Mouse (Mus musculus): ENCODE measurements at regions not wholly inside any gene's neighbourhood (a gene's known extent, or its start where the extent isn't known, plus 50 kb on each side); places are given as distances from the start of the nearest gene placed in this dataset.
A peak's percentile ranks its signal among the peaks of the same experiment; 100 is the strongest.
"Not testable (repeated sequence)": the region's sequence is repeated elsewhere in the genome, so short reads cannot be mapped to it uniquely, and the experiment has no call there.

DNA sequence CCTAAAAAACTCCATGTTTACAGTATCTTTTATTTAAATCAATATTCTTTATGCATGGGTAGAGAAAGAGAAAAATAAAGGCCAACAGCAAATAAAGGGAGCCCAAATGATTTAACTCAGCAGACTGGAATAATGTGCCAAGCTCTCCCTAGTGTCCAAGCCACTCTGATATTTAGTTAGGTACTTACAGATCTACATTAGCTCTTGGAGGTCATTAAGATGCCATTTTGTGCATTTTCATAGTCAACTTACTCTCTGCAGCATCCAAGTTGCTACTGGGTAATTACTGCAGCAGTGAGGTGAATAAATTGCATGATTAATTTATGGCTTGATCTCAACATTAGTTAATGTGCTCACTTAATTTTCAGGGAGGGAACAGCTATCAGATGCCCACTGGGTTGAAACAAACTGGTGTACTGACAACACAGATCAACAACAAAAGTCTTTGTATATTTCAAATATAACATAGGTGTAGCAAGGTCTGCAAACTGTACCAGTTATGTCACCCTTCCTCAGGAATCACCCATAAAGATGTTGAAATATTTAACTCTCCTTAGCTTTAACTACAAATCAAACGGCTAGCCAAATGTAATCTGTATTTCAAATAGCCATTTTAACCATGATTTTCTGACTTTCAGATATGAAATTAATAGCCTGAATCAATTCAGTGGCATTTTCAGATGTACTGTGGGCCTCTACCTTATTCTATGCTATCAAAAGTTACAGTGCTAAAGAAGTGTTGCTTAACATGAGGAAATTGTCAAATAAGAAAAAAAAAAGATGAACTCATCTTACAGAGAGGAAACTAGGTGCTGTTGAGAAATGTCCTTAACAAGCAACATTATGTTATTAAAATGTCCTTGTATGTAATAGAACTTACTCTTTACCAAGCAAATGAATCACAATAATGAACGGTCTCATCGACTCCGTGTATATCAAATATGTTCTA is 163.8 kb upstream of the Hapln1 start:
- Histone ChIP-seq H3K4me3 (ENCODE audit: low read depth, low read length) (no peak overlapping the region), H3K27me3 (ENCODE audit: insufficient read depth, low read length) (no peaks in the 10 kb centered on the region), H3K27ac (ENCODE audit: low read depth) (no peak overlapping the region), H3K4me1 (ENCODE audit: insufficient read depth) (no peaks in the 10 kb centered on the region), H3K9ac (no peak overlapping the region), H3K4me2 (no peak overlapping the region), H3K36me3 (ENCODE audit: insufficient read depth) (no peaks in the 10 kb centered on the region), H3K9me3 (ENCODE audit: low read depth, low read length) (no peaks in the 10 kb centered on the region)
- DNase-seq (no peak), ATAC-seq (ENCODE audit: insufficient read depth) (no peak)
- 82% methylated on average over 4 of the region's 4 CpGs for WGBS
- no peak for TF ChIP-seq CTCF (IDR thresholded peaks at IDR 0.05; ENCODE audit: low read depth)

DNA sequence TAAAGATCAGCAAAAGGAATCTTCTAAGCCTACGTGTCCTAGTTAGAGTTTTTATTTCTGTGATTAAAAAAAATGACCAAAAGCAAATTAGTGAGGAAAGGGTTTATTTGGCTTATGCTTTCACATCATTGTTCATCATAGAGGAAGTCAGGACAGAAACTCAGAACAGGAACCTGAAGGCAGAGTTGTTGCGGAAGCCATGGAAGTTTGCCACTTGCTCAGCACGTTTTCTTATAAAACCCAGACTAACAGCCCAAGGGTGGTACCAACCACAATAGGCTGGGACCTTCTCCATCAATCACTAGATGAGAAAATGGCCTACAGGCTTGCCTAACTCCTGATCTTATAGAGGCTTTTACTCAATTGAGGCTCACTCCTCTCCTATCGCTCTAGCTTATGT is 161.2 kb upstream of the Hapln1 start:
- H3K9me3 ChIP-seq (ENCODE audit: low read depth, low read length) = no peaks in the 10 kb centered on the region
- H3K9ac ChIP-seq = no peak overlapping the region
- H3K27me3 ChIP-seq (ENCODE audit: insufficient read depth, low read length) = no peaks in the 10 kb centered on the region
- TF ChIP-seq CTCF (IDR thresholded peaks at IDR 0.05; ENCODE audit: low read depth) = no peak
- no peak overlapping the region for H3K4me3 ChIP-seq (ENCODE audit: low read depth, low read length)
- no peaks in the 10 kb centered on the region for H3K4me1 ChIP-seq (ENCODE audit: insufficient read depth)
- ATAC-seq (ENCODE audit: insufficient read depth) (no peak), DNase-seq (no peak)
- H3K4me2 ChIP-seq = no peak overlapping the region
- H3K27ac ChIP-seq (ENCODE audit: low read depth) = no peak overlapping the region
- WGBS = 84% methylated on average over 4 of the region's 4 CpGs
- H3K36me3 ChIP-seq (ENCODE audit: insufficient read depth) = no peaks in the 10 kb centered on the region

DNA sequence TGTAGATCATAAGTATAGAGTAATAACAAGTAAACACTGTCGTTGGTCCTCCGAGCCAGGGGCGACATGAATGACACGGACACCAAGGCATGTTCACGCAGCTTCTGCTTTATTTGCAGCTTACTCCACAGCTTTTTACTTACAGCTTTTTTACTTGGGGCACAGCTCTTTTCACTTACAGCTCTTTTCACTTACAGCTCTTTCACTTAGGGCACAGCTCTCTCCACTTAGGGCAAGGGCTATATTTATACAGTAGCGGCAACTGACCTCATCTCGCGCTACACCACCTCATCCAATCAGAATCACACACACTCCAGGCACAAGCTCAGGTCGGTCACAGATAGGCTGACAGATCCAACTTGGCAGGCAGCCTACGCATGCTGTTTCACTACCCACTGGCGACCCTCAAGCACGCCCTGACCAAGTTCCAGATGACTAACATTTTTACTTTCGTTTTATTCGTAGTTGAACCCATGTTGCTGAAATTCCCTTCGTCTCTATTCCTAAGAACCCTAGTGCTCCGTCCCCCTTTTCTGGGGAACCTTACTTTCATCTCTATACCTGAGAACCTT is 155.9 kb upstream of the Hapln1 start:
- not testable (repeated sequence) for H3K9ac ChIP-seq; H3K4me3 ChIP-seq (ENCODE audit: low read depth, low read length); H3K9me3 ChIP-seq (ENCODE audit: low read depth, low read length); H3K36me3 ChIP-seq (ENCODE audit: insufficient read depth); H3K27ac ChIP-seq (ENCODE audit: low read depth); DNase-seq; ATAC-seq (ENCODE audit: insufficient read depth); H3K4me2 ChIP-seq; H3K27me3 ChIP-seq (ENCODE audit: insufficient read depth, low read length); H3K4me1 ChIP-seq (ENCODE audit: insufficient read depth)
- 93% methylated on average over 16 of the region's 16 CpGs for WGBS

DNA sequence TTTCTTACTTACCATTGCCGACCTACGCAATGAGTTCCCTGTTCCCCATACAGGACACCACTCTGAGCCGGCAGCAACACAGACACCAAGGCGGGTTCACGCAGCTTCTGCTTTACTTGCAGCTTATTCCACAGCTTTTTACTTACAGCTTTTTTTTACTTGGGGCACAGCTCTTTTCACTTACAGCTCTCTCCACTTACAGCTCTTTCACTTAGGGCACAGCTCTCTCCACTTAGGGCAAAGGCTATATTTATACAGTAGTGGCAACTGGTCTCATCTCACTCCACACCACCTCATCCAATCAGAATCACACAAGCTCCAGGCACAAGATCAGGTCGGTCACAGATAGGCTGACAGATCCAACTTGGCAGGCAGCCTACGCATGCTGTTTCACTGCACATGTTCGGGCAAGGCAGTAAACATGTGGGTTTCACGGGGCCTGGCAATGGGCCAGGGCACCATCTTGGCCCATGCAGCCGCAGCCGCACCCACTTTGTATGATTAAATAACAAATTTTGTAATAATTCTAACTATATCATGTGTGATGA is 154.9 kb upstream of the Hapln1 start:
- H3K4me3 ChIP-seq (ENCODE audit: low read depth, low read length) = no peak overlapping the region
- TF ChIP-seq CTCF (IDR thresholded peaks at IDR 0.05; ENCODE audit: low read depth) = no peak
- no peaks in the 10 kb centered on the region for H3K9me3 ChIP-seq (ENCODE audit: low read depth, low read length)
- H3K27ac ChIP-seq (ENCODE audit: low read depth) = no peak overlapping the region
- H3K27me3 ChIP-seq (ENCODE audit: insufficient read depth, low read length) = no peaks in the 10 kb centered on the region
- H3K4me1 ChIP-seq (ENCODE audit: insufficient read depth) = no peaks in the 10 kb centered on the region
- no peak overlapping the region for H3K9ac ChIP-seq
- ATAC-seq (ENCODE audit: insufficient read depth) (peak; percentile 69; the same call in 1 of the 2 replicates), DNase-seq (peak; percentile 47)
- WGBS = 62% methylated on average over 11 of the region's 11 CpGs
- H3K36me3 ChIP-seq (ENCODE audit: insufficient read depth) = no peaks in the 10 kb centered on the region
- no peak overlapping the region for H3K4me2 ChIP-seq

DNA sequence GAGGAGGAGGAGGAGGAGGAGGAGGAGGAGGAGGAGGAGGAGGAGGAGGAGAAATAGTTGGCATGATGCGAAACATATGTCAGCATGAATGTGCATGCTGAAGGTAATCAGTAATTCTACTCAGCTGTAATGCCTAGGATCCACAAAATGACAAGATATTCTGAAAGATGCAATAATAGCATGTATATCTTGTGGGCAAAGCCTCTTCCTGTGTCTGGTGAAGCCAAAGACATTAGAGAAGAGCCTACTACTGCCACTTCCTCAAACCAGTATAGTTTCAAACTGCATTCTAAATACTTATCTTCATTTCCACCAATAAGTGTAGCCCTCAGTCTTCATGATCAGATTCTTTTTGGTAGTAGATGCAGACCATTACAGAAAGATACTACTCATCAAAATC is 152.2 kb upstream of the Hapln1 start:
- Histone ChIP-seq H3K27me3 (ENCODE audit: insufficient read depth, low read length) (no peaks in the 10 kb centered on the region), H3K4me3 (ENCODE audit: low read depth, low read length) (no peak overlapping the region), H3K4me1 (ENCODE audit: insufficient read depth) (no peaks in the 10 kb centered on the region), H3K9me3 (ENCODE audit: low read depth, low read length) (no peaks in the 10 kb centered on the region), H3K36me3 (ENCODE audit: insufficient read depth) (no peaks in the 10 kb centered on the region), H3K27ac (ENCODE audit: low read depth) (no peak overlapping the region), H3K4me2 (no peak overlapping the region), H3K9ac (no peak overlapping the region)
- ATAC-seq (ENCODE audit: insufficient read depth) = no peak
- no peak for TF ChIP-seq CTCF (IDR thresholded peaks at IDR 0.05; ENCODE audit: low read depth)
- no peak for DNase-seq
- 84% methylated on average over 1 of the region's 1 CpGs for WGBS

DNA sequence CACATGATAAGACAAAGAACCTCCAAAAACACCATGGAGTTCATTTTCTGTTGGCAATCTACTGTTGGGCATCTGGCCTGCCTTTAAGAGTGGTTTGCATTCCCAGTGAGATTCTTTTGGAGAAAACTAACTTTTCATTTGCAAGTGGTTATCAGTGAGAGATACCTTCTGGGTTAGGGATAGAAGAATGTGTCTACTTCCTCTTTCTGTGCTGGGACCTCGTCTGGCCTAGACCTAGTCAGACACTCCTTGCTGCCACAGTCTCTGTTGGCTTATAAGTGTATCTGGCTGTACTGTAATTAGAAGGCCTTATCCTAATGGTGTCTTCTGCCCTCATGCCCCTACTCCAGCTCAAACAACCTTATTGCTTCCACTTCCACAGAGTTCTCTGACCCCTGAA is 150.4 kb upstream of the Hapln1 start:
- no peak overlapping the region for H3K9ac ChIP-seq
- DNase-seq (no peak), ATAC-seq (ENCODE audit: insufficient read depth) (no peak)
- H3K4me2 ChIP-seq = no peak overlapping the region
- H3K9me3 ChIP-seq (ENCODE audit: low read depth, low read length) = no peaks in the 10 kb centered on the region
- no peak overlapping the region for H3K27ac ChIP-seq (ENCODE audit: low read depth)
- no peak overlapping the region for H3K4me3 ChIP-seq (ENCODE audit: low read depth, low read length)
- no peaks in the 10 kb centered on the region for H3K4me1 ChIP-seq (ENCODE audit: insufficient read depth)
- WGBS = 22% methylated on average over 1 of the region's 1 CpGs
- TF ChIP-seq CTCF (IDR thresholded peaks at IDR 0.05; ENCODE audit: low read depth) = no peak
- no peaks in the 10 kb centered on the region for H3K36me3 ChIP-seq (ENCODE audit: insufficient read depth)
- no peaks in the 10 kb centered on the region for H3K27me3 ChIP-seq (ENCODE audit: insufficient read depth, low read length)

DNA sequence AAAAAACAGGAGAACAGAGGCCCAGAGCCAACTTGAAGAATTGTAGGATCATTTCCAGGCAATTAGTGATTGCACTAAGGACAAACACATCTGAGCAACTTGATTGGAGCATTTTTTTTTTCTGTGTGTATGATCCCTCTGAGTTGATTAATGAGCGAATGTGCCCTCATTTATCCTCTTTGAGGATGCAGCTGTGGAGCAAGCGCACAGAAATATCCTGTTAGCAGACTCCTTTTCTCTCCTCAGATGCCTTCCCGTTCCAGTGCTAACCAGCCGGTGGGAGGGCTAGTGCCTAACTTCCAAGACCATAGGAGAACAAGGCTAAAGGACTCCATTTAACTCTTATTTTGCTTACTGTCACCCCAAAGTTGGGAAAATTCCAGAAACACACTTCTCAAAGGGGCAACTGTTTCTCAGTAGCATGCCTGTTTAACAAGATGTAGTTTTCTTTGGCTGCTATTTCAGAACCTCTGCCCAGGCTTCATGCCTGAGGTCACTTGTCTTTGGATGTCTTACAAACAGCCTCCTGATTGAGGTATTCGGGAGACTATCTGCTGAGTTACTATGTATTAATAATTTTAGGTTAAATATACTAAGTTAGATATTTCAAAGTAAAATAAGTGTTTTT is 144.8 kb upstream of the Hapln1 start:
- H3K9ac ChIP-seq = no peak overlapping the region
- 46% methylated on average over 5 of the region's 5 CpGs for WGBS
- DNase-seq (peak; percentile 60), ATAC-seq (ENCODE audit: insufficient read depth) (peak; percentile 62; the same call in 1 of the 2 replicates)
- H3K4me3 ChIP-seq (ENCODE audit: low read depth, low read length) = no peak overlapping the region
- TF ChIP-seq CTCF (IDR thresholded peaks at IDR 0.05; ENCODE audit: low read depth) = no peak
- no peaks in the 10 kb centered on the region for H3K9me3 ChIP-seq (ENCODE audit: low read depth, low read length)
- H3K4me1 ChIP-seq (ENCODE audit: insufficient read depth) = no peaks in the 10 kb centered on the region
- H3K4me2 ChIP-seq = no peak overlapping the region
- no peaks in the 10 kb centered on the region for H3K36me3 ChIP-seq (ENCODE audit: insufficient read depth)
- H3K27me3 ChIP-seq (ENCODE audit: insufficient read depth, low read length) = no peaks in the 10 kb centered on the region
- no peak overlapping the region for H3K27ac ChIP-seq (ENCODE audit: low read depth)

Data from lung, embryonic 14.5 days (tissue).